In the genomic region with DNA sequence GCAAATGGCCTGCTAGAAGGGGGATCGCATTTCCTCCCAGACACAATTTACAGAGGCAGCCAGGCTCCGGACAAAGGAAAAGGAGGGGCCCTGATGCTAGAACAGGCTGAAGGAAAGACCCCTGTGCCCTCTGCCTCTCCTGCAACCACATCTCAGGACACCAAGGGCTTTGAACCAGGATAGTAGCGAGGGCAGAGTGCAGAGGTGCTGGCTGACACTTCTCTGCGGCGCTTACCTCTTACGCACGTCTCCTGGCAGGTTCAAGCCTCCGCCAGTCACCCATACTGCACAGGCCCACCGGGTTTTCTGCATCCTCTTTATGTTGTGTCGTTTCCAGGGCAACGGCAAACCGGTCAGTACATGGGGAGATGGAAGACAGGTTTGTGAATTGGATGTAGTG, we compare ENCODE assay signal across 10 mouse cellular contexts. TPM values are rescaled to one million over a fixed set of nuclear protein-coding genes. Genes with fewer than 3 reads are reported as not detected.
A peak's percentile ranks its signal among the peaks of the same experiment; 100 is the strongest.
DNase-seq lines count a peak whose midpoint lies in the region; ATAC-seq lines count a peak whose summit lies in the region.
"Had no signal": no experiment of that assay in that cellular context is flagged by ENCODE, and none has a peak within 500 bp of the region (broad histone marks: within the 10 kb centered on the region; RNA-seq: fewer than 3 reads in every experiment).

No protein-coding gene starts in this region.

- peak overlapping the region; percentile 14; the same call in 1 of the 2 replicates for H3K27ac ChIP-seq in heart, embryonic 10.5 days
- peak overlapping the region; percentile 81 for H3K27ac ChIP-seq in hindbrain, embryonic 10.5 days
- H3K27ac ChIP-seq in midbrain, embryonic 11.5 days (ENCODE audit: low read depth, low read length) = no peak overlapping the region
- H3K27ac ChIP-seq: layer of hippocampus, adult 2 months had no signal

- H3K4me2 ChIP-seq in midbrain, embryonic 11.5 days = 0 out of 2 replicates have a peak overlapping the region, but pooled peaks have one; percentile 3

- H3K36me3 ChIP-seq in heart, embryonic 10.5 days = no peaks in the 10 kb centered on the region
- no peaks in the 10 kb centered on the region for H3K36me3 ChIP-seq in hindbrain, embryonic 10.5 days
- no peaks in the 10 kb centered on the region for H3K36me3 ChIP-seq in midbrain, embryonic 11.5 days (ENCODE audit: control insufficient read depth, insufficient read depth, low read length)

- H3K27me3 ChIP-seq in heart, embryonic 10.5 days (ENCODE audit: insufficient read depth, poor library complexity, severe bottlenecking) = peaks cover 8% of the 10 kb centered on the region; the same call in 1 of the 2 replicates
- no peaks in the 10 kb centered on the region for H3K27me3 ChIP-seq in hindbrain, embryonic 10.5 days (ENCODE audit: insufficient read depth, poor library complexity, severe bottlenecking)
- H3K27me3 ChIP-seq in midbrain, embryonic 11.5 days (ENCODE audit: control insufficient read depth, insufficient read depth, low read length) = no peaks in the 10 kb centered on the region

- 42% methylated on average over 12 of the region's 12 CpGs for whole genome bisulfite sequencing in heart, embryonic 10.5 days
- 33% methylated on average over 12 of the region's 12 CpGs for WGBS in hindbrain, embryonic 10.5 days
- 40% methylated on average over 12 of the region's 12 CpGs for WGBS in midbrain, embryonic 11.5 days

- H3K9me3 ChIP-seq in heart, embryonic 10.5 days = no peaks in the 10 kb centered on the region
- H3K9me3 ChIP-seq in hindbrain, embryonic 10.5 days = no peaks in the 10 kb centered on the region
- no peaks in the 10 kb centered on the region for H3K9me3 ChIP-seq in midbrain, embryonic 11.5 days (ENCODE audit: control insufficient read depth, low read length)

- H3K4me1 ChIP-seq in heart, embryonic 10.5 days = peaks cover 18% of the 10 kb centered on the region
- peaks cover 27% of the 10 kb centered on the region for H3K4me1 ChIP-seq in hindbrain, embryonic 10.5 days (replicated peaks)
- H3K4me1 ChIP-seq in midbrain, embryonic 11.5 days (ENCODE audit: control insufficient read depth, insufficient read depth, low read length) = no peaks in the 10 kb centered on the region; the same call in 1 of the 2 replicates

- peak overlapping the region; percentile 47; the same call in 1 of the 2 replicates for H3K9ac ChIP-seq in midbrain, embryonic 11.5 days (ENCODE audit: low read length)

- no peak for DNase-seq in heart, embryonic 10.5 days (ENCODE audit: low spot score)
- no peak for DNase-seq in heart, adult 8-10 months (ENCODE audit: low spot score)
- peak; percentile 42 for DNase-seq in ZHBTc4 (ENCODE audit: low read depth, low spot score)
- DNase-seq in hindbrain, embryonic 10.5 days (ENCODE audit: low spot score) = peak; percentile 54
- peak; percentile 90 for DNase-seq in midbrain, embryonic 11.5 days (ENCODE audit: low spot score, missing footprints)
- no peak for DNase-seq in T-cell, adult 2 months (ENCODE audit: low spot score)
- no peak for DNase-seq in lung, postnatal 25 days (ENCODE audit: low spot score)
- DNase-seq in yolk sac, embryonic 10.5 days (ENCODE audit: low spot score) = no peak
- DNase-seq: heart, adult 18-20 months had no signal

- no peak overlapping the region for H3K4me3 ChIP-seq in heart, embryonic 10.5 days
- peak overlapping the region; percentile 18 for H3K4me3 ChIP-seq in hindbrain, embryonic 10.5 days
- no peak overlapping the region for H3K4me3 ChIP-seq in midbrain, embryonic 11.5 days (ENCODE audit: low read depth, low read length)
- H3K4me3 ChIP-seq: layer of hippocampus, adult 2 months had no signal

- peak; percentile 63; the same call in 1 of the 2 replicates for ATAC-seq in midbrain, embryonic 11.5 days (ENCODE audit: low FRiP score)

RNA-seq across cellular contexts. Expression of gene Kcna6, which starts 12.0 kb away (rescaled TPM):
- 1.7 and 2.9 TPM in 2 replicates for polyA plus RNA-seq in heart, embryonic 10.5 days (2016; fragmentation: Nextera tagmentation; extraction: Ambion mirVana)
- total RNA-seq in heart, adult 8-10 months (2022) = 1 to 10 TPM in 2 of 4 experiments, under 1 TPM in 2; 0.72 to 1.2 (median 0.95) TPM
- 5.7 and 6.7 TPM in 2 replicates for polyA plus RNA-seq in hindbrain, embryonic 10.5 days (2016; fragmentation: Nextera tagmentation; extraction: Ambion mirVana)
- polyA plus RNA-seq in midbrain, embryonic 11.5 days (2014; fragmentation: Nextera tagmentation; extraction: Ambion mirVana) = 4.0 and 4.1 TPM in 2 replicates

Comparison
In these comparisons a context has a peak if more than half of its experiments do, and no peak if none do; other contexts are left out.
1. DNase-seq: peak in ZHBTc4 (single experiment), hindbrain, embryonic 10.5 days (single experiment) and midbrain, embryonic 11.5 days (single experiment); none in heart, embryonic 10.5 days (single experiment), heart, adult 8-10 months (single experiment), T-cell, adult 2 months (single experiment), lung, postnatal 25 days (single experiment) and yolk sac, embryonic 10.5 days (single experiment).